Mouse (Mus musculus): ENCODE data around the gene Lrrn4. TPM values are rescaled to one million over a fixed set of nuclear protein-coding genes. Genes with fewer than 3 reads are reported as not detected.

Lrrn4 gene
- total and polyA plus RNA-seq, 3 experiments, result not detected

DNA sequence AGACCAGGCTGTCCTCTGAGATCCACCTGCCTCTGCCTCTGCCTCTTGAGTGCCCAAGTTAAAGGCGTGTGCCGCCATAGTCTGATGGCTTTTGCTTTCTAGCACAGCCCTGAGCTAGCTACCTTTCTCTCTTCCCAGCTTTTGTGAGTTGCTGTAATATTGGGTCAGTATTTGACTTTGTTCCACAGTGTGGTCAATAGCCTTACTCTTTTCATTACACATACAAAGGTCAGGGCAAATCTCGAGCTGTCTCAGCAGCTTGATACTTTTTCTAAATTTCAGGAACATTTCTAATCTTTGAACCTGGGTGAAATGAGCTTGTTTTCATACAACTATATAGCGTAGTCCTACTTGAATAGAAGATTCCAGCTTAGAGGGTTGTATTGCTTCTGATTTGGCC, 32.3 kb downstream of the Lrrn4 start:
- DNase-seq (ENCODE audit: extremely low read depth), result no peak
- Histone ChIP-seq H3K4me1 (ENCODE audit: control insufficient read depth in 1 of 2, insufficient read depth in 2 of 2) (peaks cover 3 to 30% of the 10 kb centered on the region in 2 experiments; a peak in 3 of 4 replicates), H3K36me3 (replicated peaks in 1 of 2; ENCODE audit: control insufficient read depth in 1 of 2, insufficient read depth in 1 of 2, low read length in 1 of 2) (peaks cover 24 to 45% of the 10 kb centered on the region in 2 experiments), H3K9ac (ENCODE audit: insufficient read depth, low read depth) (peak overlapping the region; percentile 95), H3K27me3 (replicated peaks) (no peaks in the 10 kb centered on the region), H3K4me2 (ENCODE audit: insufficient read depth, low read depth, poor library complexity, severe bottlenecking) (peak overlapping the region; percentile 76), H3K4me3 (replicated peaks in 1 of 3; ENCODE audit: low read depth in 2 of 3, low read length in 2 of 3, poor library complexity in 1 of 3) (peak overlapping the region in 2 of 3 experiments; percentile 93 to 99), H3K9me3 (replicated peaks; ENCODE audit: low read length) (no peaks in the 10 kb centered on the region), H3K79me2 (replicated peaks; ENCODE audit: control insufficient read depth, extremely low read depth, insufficient read depth, poor library complexity, severe bottlenecking) (peaks cover 22% of the 10 kb centered on the region), H3K27ac (ENCODE audit: insufficient read depth, low read depth) (no peak overlapping the region)
- TF ChIP-seq POLR2AphosphoS2 (IDR thresholded peaks at IDR 0.05; ENCODE audit: low read depth, low read length), result no peak
- TF ChIP-seq BHLHE40 (IDR thresholded peaks at IDR 0.05; ENCODE audit: low read depth, low read length), result no peak
- TF ChIP-seq CTCF (conservative IDR thresholded peaks at IDR 0.05 in 1 of 2, IDR thresholded peaks at IDR 0.05 in 1 of 2; ENCODE audit: low read depth in 2 of 2, low read length in 2 of 2), result no peak
- no peak for TF ChIP-seq ZKSCAN1 (IDR thresholded peaks at IDR 0.05; ENCODE audit: borderline replicate concordance, low read depth, low read length)
- no peak for TF ChIP-seq SMC3 (IDR thresholded peaks at IDR 0.05; ENCODE audit: low read depth, low read length)
- TF ChIP-seq GABPA (IDR thresholded peaks at IDR 0.05; ENCODE audit: insufficient replicate concordance, low read depth, low read length), result no peak
- no peak for TF ChIP-seq MXI1 (IDR thresholded peaks at IDR 0.05; ENCODE audit: low read depth, low read length)
- in situ Hi-C loops (cut with MboI; ENCODE audit: low pct_ligation_motif_present, low pct_unique_long_range_greater_than_20kb, low sequenced_read_pairs), result loop anchor here (5.0 kb wide), 1 partner anchor 54 kb away; no protein-coding TSS in a partner anchor
- dilution Hi-C loops (cut with MboI; ENCODE audit: extremely low pct_ligation_motif_present, extremely low pct_unique_long_range_greater_than_20kb, low sequenced_read_pairs), result no loop called here

DNA sequence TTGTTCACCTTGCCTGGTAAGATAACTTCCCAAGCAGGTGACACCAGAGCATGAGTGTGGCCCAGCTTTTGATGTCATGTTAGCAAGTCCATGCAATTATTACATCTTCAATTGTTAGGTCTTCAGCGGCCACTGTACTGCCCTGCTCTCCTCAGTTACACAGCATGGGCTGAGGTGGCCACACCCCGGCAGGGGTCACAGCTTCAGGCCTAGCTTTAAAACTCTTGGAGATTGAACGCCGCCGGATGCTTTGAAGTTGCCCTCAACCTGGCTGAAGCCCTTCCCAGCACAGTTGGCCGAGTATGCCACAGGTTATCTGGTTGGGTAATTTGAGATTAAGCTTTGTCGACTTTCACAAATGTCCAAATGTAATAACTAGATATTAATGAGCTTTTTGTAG, 33.1 kb downstream of the Lrrn4 start:
- Histone ChIP-seq H3K9ac (ENCODE audit: insufficient read depth, low read depth) (peak overlapping the region; percentile 95), H3K4me3 (replicated peaks in 1 of 3; ENCODE audit: low read depth in 2 of 3, low read length in 2 of 3, poor library complexity in 1 of 3) (peak overlapping the region; percentile 92 to 99 (median 93))

DNA sequence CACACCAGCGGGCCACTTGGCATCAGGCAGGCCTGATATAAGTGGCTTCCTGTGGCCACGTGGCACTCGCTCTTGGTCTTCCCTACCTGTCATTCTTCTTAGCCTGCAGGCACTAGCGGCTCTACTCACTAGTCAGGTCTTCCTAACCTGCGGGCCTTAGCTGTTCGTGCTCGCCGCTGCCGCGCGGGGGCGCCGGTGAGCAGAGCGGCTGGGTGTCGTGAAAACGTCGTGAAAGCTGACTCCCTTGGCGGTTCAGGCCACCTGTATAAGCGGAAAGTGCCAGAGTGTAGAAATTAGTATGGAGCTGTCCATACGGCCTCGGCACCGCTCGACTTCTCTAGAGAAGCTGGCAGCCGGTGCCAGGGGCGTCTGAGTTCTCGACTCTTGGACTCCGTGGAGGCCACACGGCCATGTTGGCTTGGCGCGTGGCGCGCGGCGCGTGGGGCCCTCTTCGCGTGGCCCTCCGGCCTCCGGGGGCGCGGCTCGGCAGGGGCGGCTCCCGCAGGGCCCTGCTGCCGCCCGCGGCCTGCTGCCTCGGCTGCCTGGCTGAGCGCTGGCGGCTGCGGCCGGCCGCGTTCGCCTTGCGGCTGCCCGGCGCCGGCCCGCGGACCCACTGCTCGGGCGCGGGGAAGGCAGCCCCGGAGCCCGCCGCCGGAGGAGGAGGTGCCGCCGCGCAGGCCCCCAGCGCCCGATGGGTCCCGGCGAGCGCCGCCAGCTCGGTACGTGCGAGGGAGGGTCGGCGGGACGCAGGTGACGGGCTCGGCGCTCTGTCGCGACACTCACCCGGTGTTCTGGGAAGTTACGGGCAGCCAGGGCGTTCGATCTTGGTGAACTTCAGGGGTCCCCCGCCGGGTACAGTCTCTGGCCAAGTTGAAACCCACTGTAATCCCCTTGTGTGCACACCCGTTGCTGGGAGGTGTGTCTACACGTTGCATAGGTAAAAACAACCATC, 34.0 kb downstream of the Lrrn4 start, which contains the start of gene Crls1:
Crls1 (plus strand) TSS at position 260 of the 952 bp plus-strand sequence.
- dilution Hi-C loops (cut with MboI; ENCODE audit: extremely low pct_ligation_motif_present, extremely low pct_unique_long_range_greater_than_20kb, low sequenced_read_pairs), result no loop called here
- H3K4me3 ChIP-seq (replicated peaks in 1 of 3; ENCODE audit: low read depth in 2 of 3, low read length in 2 of 3, poor library complexity in 1 of 3), result peak within 1 kb of the TSS; percentile 92 to 99 (median 93)
- in situ Hi-C loops (cut with MboI; ENCODE audit: low pct_ligation_motif_present, low pct_unique_long_range_greater_than_20kb, low sequenced_read_pairs), result loop anchor here (5.0 kb wide), 1 partner anchor 56 kb away; no protein-coding TSS in a partner anchor
- TF ChIP-seq MAX (IDR thresholded peaks at IDR 0.05; ENCODE audit: low read length) (peak; percentile 88; the same call in 1 of the 2 replicates), ZMIZ1 (IDR thresholded peaks at IDR 0.05; ENCODE audit: low read depth, low read length) (peak; percentile 92), RCOR1 (conservative IDR thresholded peaks at IDR 0.05; ENCODE audit: low read depth, low read length) (no peak), ZKSCAN1 (IDR thresholded peaks at IDR 0.05; ENCODE audit: borderline replicate concordance, low read depth, low read length) (no peak), JUN (IDR thresholded peaks at IDR 0.05; ENCODE audit: insufficient read depth, low read depth, low read length) (no peak), EP300 (IDR thresholded peaks at IDR 0.05; ENCODE audit: low read length) (no peak), CTCF (conservative IDR thresholded peaks at IDR 0.05 in 1 of 2, IDR thresholded peaks at IDR 0.05 in 1 of 2; ENCODE audit: low read depth in 2 of 2, low read length in 2 of 2) (peak; percentile 62 to 94), PAX5 (IDR thresholded peaks at IDR 0.05; ENCODE audit: low read length) (no peak), SIN3A (IDR thresholded peaks at IDR 0.05; ENCODE audit: low read length) (peak; percentile 97), CHD2 (IDR thresholded peaks at IDR 0.05; ENCODE audit: low read length) (no peak), IRF4 (IDR thresholded peaks at IDR 0.05; ENCODE audit: low read depth, low read length) (peak; percentile 71), ZC3H11A (IDR thresholded peaks at IDR 0.05; ENCODE audit: low read depth, low read length) (0 out of 2 replicates have a peak, but pooled peaks have one; percentile 1), CHD1 (IDR thresholded peaks at IDR 0.05; ENCODE audit: low read depth, low read length) (no peak), USF2 (conservative IDR thresholded peaks at IDR 0.05; ENCODE audit: low read depth, low read length) (peak; percentile 42; the same call in 1 of the 2 replicates), MAFK (IDR thresholded peaks at IDR 0.05; ENCODE audit: insufficient replicate concordance, low read length) (0 out of 2 replicates have a peak, but pooled peaks have one; percentile 31), UBTF (IDR thresholded peaks at IDR 0.05; ENCODE audit: low read depth, low read length) (peak; percentile 86)

More for the DNA sequence above, 33.1 kb downstream of the Lrrn4 start:
- peaks cover 3 to 30% of the 10 kb centered on the region in 2 experiments; a peak in 3 of 4 replicates for H3K4me1 ChIP-seq (ENCODE audit: control insufficient read depth in 1 of 2, insufficient read depth in 2 of 2)
- H3K27me3 ChIP-seq (replicated peaks), result no peaks in the 10 kb centered on the region
- H3K79me2 ChIP-seq (replicated peaks; ENCODE audit: control insufficient read depth, extremely low read depth, insufficient read depth, poor library complexity, severe bottlenecking), result peaks cover 22% of the 10 kb centered on the region
- peaks cover 19 to 45% of the 10 kb centered on the region in 2 experiments for H3K36me3 ChIP-seq (replicated peaks in 1 of 2; ENCODE audit: control insufficient read depth in 1 of 2, insufficient read depth in 1 of 2, low read length in 1 of 2)
- DNase-seq (ENCODE audit: extremely low read depth), result peak; percentile 12
- peak overlapping the region; percentile 76 for H3K4me2 ChIP-seq (ENCODE audit: insufficient read depth, low read depth, poor library complexity, severe bottlenecking)
- no peaks in the 10 kb centered on the region for H3K9me3 ChIP-seq (replicated peaks; ENCODE audit: low read length)
- no peak overlapping the region for H3K27ac ChIP-seq (ENCODE audit: insufficient read depth, low read depth)
- TF ChIP-seq HCFC1 (IDR thresholded peaks at IDR 0.05; ENCODE audit: low read depth, low read length) (no peak), TBP (conservative IDR thresholded peaks at IDR 0.05; ENCODE audit: low read depth, low read length) (0 out of 2 replicates have a peak, but pooled peaks have one; percentile 20)
- in situ Hi-C loops (cut with MboI; ENCODE audit: low pct_ligation_motif_present, low pct_unique_long_range_greater_than_20kb, low sequenced_read_pairs), result loop anchor here (5.0 kb wide), 1 partner anchor 55 kb away; no protein-coding TSS in a partner anchor
- dilution Hi-C loops (cut with MboI; ENCODE audit: extremely low pct_ligation_motif_present, extremely low pct_unique_long_range_greater_than_20kb, low sequenced_read_pairs), result no loop called here

More for the DNA sequence above, 34.0 kb downstream of the Lrrn4 start, which contains the start of gene Crls1:
- peaks cover 22% of the 10 kb centered on the region for H3K79me2 ChIP-seq (replicated peaks; ENCODE audit: control insufficient read depth, extremely low read depth, insufficient read depth, poor library complexity, severe bottlenecking)
- H3K27me3 ChIP-seq (replicated peaks), result no peaks in the 10 kb centered on the region
- peak; percentile 92 for DNase-seq (ENCODE audit: extremely low read depth)
- H3K4me2 ChIP-seq (ENCODE audit: insufficient read depth, low read depth, poor library complexity, severe bottlenecking), result peak within 1 kb of the TSS; percentile 76
- peaks cover 3 to 23% of the 10 kb centered on the region in 2 experiments; a peak in 3 of 4 replicates for H3K4me1 ChIP-seq (ENCODE audit: control insufficient read depth in 1 of 2, insufficient read depth in 2 of 2)
- H3K27ac ChIP-seq (ENCODE audit: insufficient read depth, low read depth), result peak within 1 kb of the TSS; percentile 24; the same call in 1 of the 2 replicates
- H3K36me3 ChIP-seq (replicated peaks in 1 of 2; ENCODE audit: control insufficient read depth in 1 of 2, insufficient read depth in 1 of 2, low read length in 1 of 2), result peaks cover 20 to 41% of the 10 kb centered on the region in 2 experiments
- peak within 1 kb of the TSS; percentile 95 for H3K9ac ChIP-seq (ENCODE audit: insufficient read depth, low read depth)
- no peaks in the 10 kb centered on the region for H3K9me3 ChIP-seq (replicated peaks; ENCODE audit: low read length)

Data from CH12.LX (cell line).